Mouse (Mus musculus) megakaryocyte, embryonic 14.5 days (primary cell): Measurements from ENCODE around the gene Evi5l.

ENCODE experiments used
- FLI1 ChIP-seq: IDR thresholded peaks from 2 replicates; pipeline ENCODE4 v1.6.1; 2012; ENCODE audit warnings: low read length, inconsistent platforms, mixed read lengths
- GATA1 ChIP-seq: IDR thresholded peaks from 3 replicates; pipeline ENCODE4 v1.6.1; 2012; ENCODE audit warnings: mixed read lengths, low read length, inconsistent platforms, borderline replicate concordance

DNA sequence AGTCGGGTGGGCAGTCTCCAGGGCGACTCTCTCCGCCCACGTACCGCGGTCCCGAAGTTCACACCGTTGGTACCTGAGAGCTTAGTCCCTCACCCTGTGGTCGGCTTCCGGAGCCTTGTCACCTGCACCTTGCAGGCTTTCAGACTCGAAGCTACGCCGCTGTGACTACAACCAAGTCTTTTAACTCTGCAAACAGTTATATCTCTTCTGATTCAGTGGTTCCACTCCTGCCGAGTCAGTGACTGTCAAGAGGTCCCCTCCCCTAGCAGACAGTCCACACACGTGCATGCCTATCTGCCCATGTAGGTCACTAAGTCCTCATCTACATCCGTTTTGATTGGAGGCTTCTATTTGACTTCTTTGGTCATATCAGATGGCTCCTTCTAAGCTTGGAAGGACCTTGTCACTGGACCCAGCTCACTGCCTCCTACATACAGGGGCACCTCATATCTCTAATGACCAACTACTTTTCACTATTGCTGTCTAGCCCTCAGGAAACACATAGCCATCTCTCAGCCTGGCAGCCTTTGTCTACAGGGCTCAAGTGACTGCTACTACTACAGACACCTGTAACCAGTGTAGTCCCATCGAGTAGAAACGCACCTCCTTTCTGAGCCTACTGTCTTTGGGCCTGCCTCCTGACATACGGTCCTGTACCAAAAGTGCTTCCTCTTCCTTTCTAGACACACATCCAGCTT is 73.0 kb downstream of the Evi5l start:
- TF ChIP-seq FLI1 (no peak), GATA1 (no peak)
